Mouse (Mus musculus) E14TG2a.4 (cell line): ENCODE results near the gene Ugt2b34.
A peak's percentile ranks its signal among the peaks of the same experiment; 100 is the strongest.
"Not testable (repeated sequence)": the region's sequence is repeated elsewhere in the genome, so short reads cannot be mapped to it uniquely, and the experiment has no call there.

Source experiments
- H3K27me3 ChIP-seq: 2 replicates; pipeline ENCODE4 v1.6.1; 2014; ENCODE audit warnings: low read length, control low read depth; ENCODE audit not compliant: insufficient read depth
- H3K36me3 ChIP-seq: 2 replicates; pipeline ENCODE4 v1.6.1; 2014; ENCODE audit warnings: low read length, control low read depth; ENCODE audit not compliant: insufficient read depth
- H3K4me1 ChIP-seq: replicated peaks from 2 replicates; pipeline ENCODE4 v1.6.1; 2014; ENCODE audit warnings: low read depth, low read length, control low read depth
- H3K4me3 ChIP-seq: replicated peaks from 2 replicates; pipeline ENCODE4 v1.5.1; 2014; ENCODE audit warnings: mild to moderate bottlenecking, low read length
- H3K9me3 ChIP-seq: 2 replicates; pipeline ENCODE4 v1.6.1; 2014; ENCODE audit warnings: low read length, control low read depth
- CTCF ChIP-seq: conservative IDR thresholded peaks from 2 replicates; pipeline ENCODE4 v1.5.1; 2014; ENCODE audit warnings: low read length
- NANOG ChIP-seq: IDR thresholded peaks from 2 replicates; pipeline ENCODE4 v1.6.1; 2014; ENCODE audit warnings: borderline replicate concordance, low read length, mixed read lengths
- POU5F1 ChIP-seq: IDR thresholded peaks from 2 replicates; pipeline ENCODE4 v1.6.1; 2014; ENCODE audit warnings: low read length, borderline replicate concordance

Ugt2b34 gene

DNA sequence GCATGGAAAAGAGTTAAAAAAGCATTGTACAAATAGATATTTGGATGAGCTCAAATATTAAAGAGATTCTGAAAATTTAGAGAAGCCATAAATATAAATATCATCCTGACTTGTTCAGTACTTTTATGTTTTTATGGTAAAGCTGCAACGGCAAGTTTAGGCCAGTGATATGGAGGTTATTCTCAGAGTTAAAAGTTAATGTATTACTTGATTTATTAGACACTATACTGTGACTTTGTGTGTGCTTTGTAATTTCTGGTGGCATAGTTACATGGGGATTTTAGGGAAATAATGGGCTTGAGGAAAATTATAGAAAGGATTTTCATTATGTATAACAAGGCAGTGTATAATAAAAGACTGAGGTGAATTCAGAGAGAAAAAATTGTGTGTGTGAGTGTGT lies 19.7 kb downstream of the Ugt2b34 start:
- Histone ChIP-seq H3K27me3 (no peaks in the 10 kb centered on the region), H3K4me3 (no peak overlapping the region), H3K36me3 (no peaks in the 10 kb centered on the region), H3K4me1 (no peaks in the 10 kb centered on the region), H3K9me3 (peaks cover 22% of the 10 kb centered on the region)
- TF ChIP-seq CTCF (no peak), POU5F1 (no peak), NANOG (no peak)

DNA sequence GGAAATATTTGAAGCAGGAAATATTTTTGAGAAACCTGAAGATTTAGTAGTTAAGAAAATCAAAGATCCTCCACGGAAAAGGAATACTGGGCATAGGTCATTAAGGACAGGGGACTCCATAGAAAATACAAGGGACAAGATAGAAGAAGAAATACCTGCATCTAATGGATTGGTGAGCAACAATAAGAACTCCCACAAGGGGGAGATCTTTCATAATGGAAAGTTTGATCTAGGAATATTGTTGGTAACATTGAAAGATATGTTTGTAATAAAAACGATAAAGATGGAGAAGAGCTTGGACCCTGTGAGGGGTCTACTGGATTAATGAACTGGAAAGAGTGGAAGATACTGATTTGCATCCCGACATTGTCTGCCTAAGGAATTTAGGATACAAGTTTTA lies 20.1 kb downstream of the Ugt2b34 start:
- Histone ChIP-seq H3K27me3 (no peaks in the 10 kb centered on the region), H3K36me3 (no peaks in the 10 kb centered on the region), H3K4me3 (no peak overlapping the region), H3K9me3 (peaks cover 27% of the 10 kb centered on the region), H3K4me1 (no peaks in the 10 kb centered on the region)
- TF ChIP-seq CTCF (peak; percentile 30), POU5F1 (no peak)

DNA sequence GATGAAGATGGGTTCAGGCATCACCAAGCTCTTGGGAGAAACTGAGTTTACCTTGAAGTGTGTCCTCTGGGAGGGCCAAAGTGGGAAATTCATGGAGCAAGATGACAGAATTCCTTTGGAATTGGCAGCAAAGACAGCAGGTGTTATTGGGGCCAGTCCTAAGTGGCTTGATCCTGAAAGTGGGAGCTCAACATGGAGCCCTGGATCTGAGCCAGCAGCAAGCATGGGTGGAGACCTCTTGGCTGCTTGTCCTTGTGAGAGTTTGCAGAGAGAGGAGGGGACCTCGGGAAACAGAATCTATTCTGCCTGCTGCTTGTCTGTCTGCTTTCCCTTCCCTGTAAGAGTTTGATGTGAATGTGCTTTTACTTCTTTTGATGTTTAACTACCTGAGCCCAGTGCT lies 34.9 kb downstream of the Ugt2b34 start:
- no peak for TF ChIP-seq NANOG
- TF ChIP-seq CTCF = no peak
- TF ChIP-seq POU5F1 = no peak
- no peaks in the 10 kb centered on the region for H3K27me3 ChIP-seq
- no peak overlapping the region for H3K4me3 ChIP-seq
- H3K9me3 ChIP-seq = peaks cover 22% of the 10 kb centered on the region
- H3K4me1 ChIP-seq = no peaks in the 10 kb centered on the region
- no peaks in the 10 kb centered on the region for H3K36me3 ChIP-seq

DNA sequence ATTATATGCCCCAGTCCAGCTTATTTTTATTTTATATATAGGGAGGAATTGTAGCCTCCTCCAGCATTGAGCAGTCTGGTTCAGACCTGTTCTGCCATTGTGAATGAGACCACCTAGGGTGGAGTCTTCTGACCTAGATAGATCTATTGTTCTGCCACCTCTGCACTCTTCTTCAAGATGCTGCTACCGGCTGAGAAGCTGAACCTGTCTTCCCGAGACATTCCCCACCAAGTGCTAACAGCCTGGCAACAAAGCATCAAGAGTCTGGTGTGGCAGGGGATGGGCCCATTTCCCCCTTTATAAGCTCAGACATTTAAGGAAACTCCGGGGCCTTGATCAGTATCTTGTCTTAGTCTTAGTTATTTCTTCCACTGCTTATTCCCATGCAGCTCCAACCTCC lies 48.4 kb downstream of the Ugt2b34 start:
- 0 out of 2 replicates have a peak, but pooled peaks cover 4% of the 10 kb centered on the region for H3K36me3 ChIP-seq
- H3K9me3 ChIP-seq = peaks cover 51% of the 10 kb centered on the region
- H3K4me3 ChIP-seq = no peak overlapping the region
- peaks cover 18% of the 10 kb centered on the region for H3K4me1 ChIP-seq
- TF ChIP-seq NANOG (peak; percentile 55; the same call in 1 of the 2 replicates), CTCF (no peak)
- no peaks in the 10 kb centered on the region for H3K27me3 ChIP-seq

DNA sequence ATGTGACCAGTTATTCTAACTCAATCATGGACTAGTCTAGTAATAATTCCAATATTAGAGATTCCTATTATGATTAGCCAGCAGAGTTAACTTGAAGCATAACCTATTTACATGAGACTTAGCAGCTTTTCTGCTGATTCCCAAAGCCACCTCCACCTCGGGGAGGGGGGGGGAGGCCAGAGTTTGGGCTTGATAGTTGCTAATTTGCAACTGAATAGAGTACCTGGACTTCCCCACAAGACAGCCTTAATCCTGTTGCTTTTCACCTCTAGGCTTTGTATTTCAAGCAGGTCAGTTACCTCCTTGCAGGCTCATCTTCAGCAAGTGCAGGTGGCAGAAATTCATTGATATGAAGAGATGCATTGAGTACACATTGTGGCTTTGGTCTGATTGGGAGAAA lies 49.1 kb downstream of the Ugt2b34 start:
- Histone ChIP-seq H3K36me3 (0 out of 2 replicates have a peak, but pooled peaks cover 4% of the 10 kb centered on the region), H3K4me3 (no peak overlapping the region), H3K9me3 (peaks cover 53% of the 10 kb centered on the region), H3K4me1 (peaks cover 18% of the 10 kb centered on the region), H3K27me3 (no peaks in the 10 kb centered on the region)
- peak; percentile 74 for TF ChIP-seq NANOG
- TF ChIP-seq CTCF = no peak
- peak; percentile 31; the same call in 1 of the 2 replicates for TF ChIP-seq POU5F1

DNA sequence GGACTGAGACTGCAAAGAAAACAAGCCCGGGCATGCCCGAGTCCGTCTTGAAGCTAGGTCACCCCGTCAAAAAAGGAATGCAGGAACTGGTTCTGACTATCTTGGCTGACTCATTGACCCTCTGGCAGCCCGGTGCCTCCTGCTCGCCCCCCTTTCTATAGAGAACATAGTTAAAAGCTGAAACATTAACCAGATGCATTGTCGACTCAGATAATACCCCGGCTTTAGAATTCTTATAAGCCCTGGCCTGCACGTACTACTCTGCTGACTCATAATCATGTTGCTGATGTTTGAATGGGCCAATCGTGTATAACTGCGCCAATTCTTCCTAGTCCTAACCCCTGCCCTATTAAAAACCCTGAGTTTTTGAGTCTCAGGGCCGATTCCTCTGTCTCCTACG lies 50.2 kb downstream of the Ugt2b34 start:
- not testable (repeated sequence) for H3K4me3 ChIP-seq, H3K27me3 ChIP-seq, H3K36me3 ChIP-seq
- Histone ChIP-seq H3K9me3 (peaks cover 52% of the 10 kb centered on the region), H3K4me1 (peaks cover 23% of the 10 kb centered on the region)

DNA sequence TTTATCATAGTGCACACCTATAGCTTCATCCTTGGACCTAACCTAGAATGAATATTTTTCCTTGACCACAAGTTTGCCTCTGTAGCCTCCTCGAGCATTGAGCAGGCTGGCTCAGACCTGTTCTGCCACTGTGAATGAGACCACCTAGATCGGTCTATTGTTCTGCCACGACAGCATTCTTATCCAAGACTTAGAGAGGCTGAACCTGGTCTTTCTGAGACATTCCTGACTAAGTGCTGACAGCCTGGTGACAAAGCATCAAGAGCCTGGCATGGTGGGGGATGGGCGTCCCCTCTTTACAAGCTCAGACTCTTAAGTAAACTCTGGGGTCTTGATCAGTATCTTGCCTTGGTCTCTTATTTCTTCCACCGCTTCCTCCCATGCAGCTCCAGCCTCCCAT lies 55.1 kb downstream of the Ugt2b34 start:
- Histone ChIP-seq H3K36me3 (0 out of 2 replicates have a peak, but pooled peaks cover 1% of the 10 kb centered on the region), H3K4me1 (peaks cover 15% of the 10 kb centered on the region), H3K27me3 (no peaks in the 10 kb centered on the region), H3K4me3 (no peak overlapping the region), H3K9me3 (peaks cover 35% of the 10 kb centered on the region)
- TF ChIP-seq NANOG (peak; percentile 57; the same call in 1 of the 2 replicates), CTCF (no peak)

DNA sequence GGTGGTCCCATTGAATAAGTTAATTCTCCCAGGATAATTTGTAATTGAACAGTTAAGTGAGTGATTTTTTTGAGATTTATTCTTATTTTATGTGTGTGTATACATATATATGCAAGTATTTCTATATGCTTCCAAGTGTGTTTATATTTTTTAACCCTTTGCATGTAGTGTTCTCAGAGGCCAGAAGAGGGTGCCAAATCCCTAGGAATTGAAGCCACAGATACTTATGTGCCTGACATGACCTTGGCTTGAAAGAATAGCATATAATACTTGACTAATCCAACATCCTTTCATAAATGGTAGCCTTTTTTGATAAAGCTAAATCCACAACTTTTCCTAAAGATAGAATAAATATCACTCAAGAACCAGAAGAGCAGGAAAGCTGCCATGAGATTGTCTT lies 56.6 kb downstream of the Ugt2b34 start:
- Histone ChIP-seq H3K4me3 (no peak overlapping the region), H3K36me3 (no peaks in the 10 kb centered on the region), H3K4me1 (peaks cover 15% of the 10 kb centered on the region), H3K27me3 (no peaks in the 10 kb centered on the region), H3K9me3 (peaks cover 22% of the 10 kb centered on the region)
- no peak for TF ChIP-seq NANOG
- TF ChIP-seq CTCF = peak; percentile 61
- TF ChIP-seq POU5F1 = no peak

DNA sequence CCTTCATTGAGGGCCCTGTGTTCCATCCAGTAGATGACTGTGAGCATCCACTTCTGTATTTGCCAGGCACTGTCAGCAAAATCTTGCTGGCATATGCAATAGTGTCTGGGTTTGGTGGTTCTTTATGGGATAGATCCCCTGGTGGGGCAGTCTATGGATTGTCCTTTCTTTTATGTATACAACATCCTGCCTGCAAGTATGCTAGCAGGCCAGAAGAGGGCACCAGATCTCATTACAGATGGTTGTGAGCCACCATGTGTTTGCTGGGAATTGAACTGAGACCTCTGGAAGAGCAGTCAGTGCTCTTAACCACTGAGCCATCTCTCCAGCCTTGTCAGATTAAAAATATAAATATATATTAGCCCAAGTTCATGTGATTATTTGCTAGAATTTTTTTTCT lies 65.5 kb downstream of the Ugt2b34 start:
- H3K4me1 ChIP-seq, H3K27me3 ChIP-seq, H3K4me3 ChIP-seq: not testable (repeated sequence)
- Histone ChIP-seq H3K36me3 (peaks cover 18% of the 10 kb centered on the region), H3K9me3 (peaks cover 28% of the 10 kb centered on the region)
- peak; percentile 16; the same call in 1 of the 2 replicates for TF ChIP-seq CTCF
